Mouse (Mus musculus) small intestine, adult 10 weeks (tissue): ENCODE results near the gene Mturn. TPM values are rescaled to one million over a fixed set of nuclear protein-coding genes. Genes with fewer than 3 reads are reported as not detected.

Experiments
- polyA plus RNA-seq: library from polyadenylated mRNA; stranded (reverse); fragments of 350-450 nt; fragmentation: Illumina TruSeq; extraction: RNeasy Lipid Tissue Mini Kit (QIAGEN cat#74804); gene quantifications from one replicate; pipeline ENCODE4 v1.2.3, GENCODE M21; 2014; ENCODE audit warnings: low replicate concordance

The Mturn gene
- polyA plus RNA-seq, result 2.9 TPM

DNA sequence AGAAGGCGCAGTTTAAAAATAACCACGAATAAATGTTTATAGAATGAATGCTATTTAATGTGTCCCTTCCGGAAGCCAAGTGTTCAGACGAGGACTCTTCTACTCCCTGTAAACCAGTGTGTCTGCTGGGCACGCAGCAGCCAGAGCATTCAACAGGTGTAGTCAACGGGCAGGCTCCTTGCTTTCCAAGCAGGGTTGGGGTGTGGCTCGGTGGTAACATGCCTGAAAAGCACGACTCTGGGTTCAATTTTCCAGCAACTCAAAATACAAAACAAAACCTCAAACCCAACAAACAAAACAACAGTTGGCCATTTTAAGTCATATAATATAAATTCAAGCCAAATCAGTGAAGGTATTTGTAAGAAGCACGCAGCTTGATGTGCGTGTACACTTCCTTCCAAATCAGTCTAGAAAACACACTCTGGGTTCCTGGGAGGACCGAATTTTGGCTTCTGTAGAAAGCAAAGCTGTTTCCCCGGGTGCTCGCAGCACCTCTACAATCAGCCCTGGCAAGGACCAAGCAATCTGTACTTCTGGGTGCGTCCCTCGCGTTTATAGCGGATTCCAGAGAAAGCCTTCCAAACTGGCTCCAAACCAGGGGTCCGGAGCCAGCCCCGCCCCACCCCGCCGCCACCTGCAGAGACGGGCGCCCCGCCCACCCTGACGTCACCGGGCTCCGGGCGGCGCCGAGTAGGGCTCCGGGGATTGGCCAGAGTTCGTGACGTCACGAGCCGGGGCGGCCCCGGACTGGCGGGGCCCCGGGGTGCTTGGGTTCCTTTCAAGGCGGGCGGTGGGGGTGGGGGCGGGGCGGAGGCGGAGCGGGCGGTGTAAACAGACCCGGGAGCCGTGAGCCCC, at the start of gene Mturn:
TSS of gene Mturn (plus strand) at position 734 of the 855 bp plus-strand sequence.

Other genes starting within 250 kb of the Mturn start
- gene Scrn1, start 115.1 kb upstream of the Mturn start, polyA plus RNA-seq, result 0.52 TPM
- gene Plekha8, start 86.5 kb upstream of the Mturn start, polyA plus RNA-seq, result 37.8 TPM
- 8.1 TPM for gene Fkbp14, start 84.3 kb upstream of the Mturn start, polyA plus RNA-seq
- 55.6 TPM for gene Znrf2, start 135.3 kb downstream of the Mturn start, polyA plus RNA-seq